ENCODE assay signal across 10 mouse cellular contexts in genomic region chr12:15813819-15814165, GRCm38 (mm10). TPM values are rescaled to one million over a fixed set of nuclear protein-coding genes. Genes with fewer than 3 reads are reported as not detected.
DNase-seq lines count a peak whose midpoint lies in the region; ATAC-seq and TF ChIP-seq lines count a peak whose summit lies in the region.
"Had no signal": no experiment of that assay in that cellular context is flagged by ENCODE, and none has a peak within 500 bp of the region (broad histone marks: within the 10 kb centered on the region; RNA-seq: fewer than 3 reads in every experiment).

No protein-coding gene starts in this region.

- no peak for DNase-seq in gastrocnemius, adult 2 months
- DNase-seq in gastrocnemius, postnatal 36 days = no peak
- no peak for DNase-seq in neural tube, embryonic 11.5 days (ENCODE audit: low spot score)
- no peak for DNase-seq in neural tube, embryonic 10.5 days (ENCODE audit: extremely low spot score, low spot score)
- DNase-seq in limb, embryonic 14.5 days (ENCODE audit: low spot score) = no peak
- DNase-seq in adrenal gland, postnatal 14 days = no peak
- DNase-seq in natural killer cell, adult 2 months (ENCODE audit: low spot score in 2 of 2) = no peak
- DNase-seq: adrenal gland, postnatal 25 days; gastrocnemius, postnatal 25 days had no signal

- no peak for TF ChIP-seq POLR2A in limb, embryonic 14.5 days (IDR thresholded peaks at IDR 0.05; ENCODE audit: borderline replicate concordance, extremely low read depth, insufficient read depth, insufficient read length)

- peak overlapping the region; percentile 68 for H3K4me2 ChIP-seq in neural tube, embryonic 11.5 days (ENCODE audit: low read depth)
- peak overlapping the region; percentile 73 for H3K4me2 ChIP-seq in limb, embryonic 14.5 days (replicated peaks; ENCODE audit: low read depth, low read length, severe bottlenecking)
- peak overlapping the region; percentile 84 for H3K4me2 ChIP-seq in stomach, embryonic 16.5 days (ENCODE audit: low read depth, low read length)

- peak overlapping the region; percentile 100 for H3K27ac ChIP-seq in gastrocnemius, adult 2 months
- H3K27ac ChIP-seq in neural tube, embryonic 11.5 days (ENCODE audit: low read depth, low read length) = peak overlapping the region; percentile 91
- peak overlapping the region; percentile 52; the same call in 1 of the 2 replicates for H3K27ac ChIP-seq in limb, embryonic 14.5 days (replicated peaks; ENCODE audit: low read depth, low read length)
- no peak overlapping the region for H3K27ac ChIP-seq in stomach, embryonic 16.5 days (ENCODE audit: low read length)

- H3K27me3 ChIP-seq in neural tube, embryonic 11.5 days (ENCODE audit: control insufficient read depth, insufficient read depth, low read length) = no peaks in the 10 kb centered on the region
- no peaks in the 10 kb centered on the region for H3K27me3 ChIP-seq in limb, embryonic 14.5 days (ENCODE audit: control insufficient read depth, insufficient read depth, low read length)
- no peaks in the 10 kb centered on the region for H3K27me3 ChIP-seq in stomach, embryonic 16.5 days (ENCODE audit: control insufficient read depth, insufficient read depth, low read length)

- intact Hi-C loops in gastrocnemius, adult 2 months (cut with DNase I) = loop anchor here (2.0 to 10.0 kb wide), 5 partner anchors 96 to 371 kb away; no protein-coding TSS in a partner anchor
- intact Hi-C loops in gastrocnemius, postnatal 36 days (cut with DNase I) = loop anchor here (5.0 to 10.0 kb wide), 3 partner anchors 201 to 341 kb away; no protein-coding TSS in a partner anchor

- peak overlapping the region; percentile 97 for H3K4me3 ChIP-seq in gastrocnemius, adult 2 months
- H3K4me3 ChIP-seq in neural tube, embryonic 11.5 days (ENCODE audit: low read depth, low read length) = peak overlapping the region; percentile 90
- H3K4me3 ChIP-seq in limb, embryonic 14.5 days (replicated peaks; ENCODE audit: low read length) = peak overlapping the region; percentile 67
- H3K4me3 ChIP-seq in stomach, embryonic 16.5 days (replicated peaks; ENCODE audit: low read length) = peak overlapping the region; percentile 88

- WGBS in neural tube, embryonic 11.5 days = 8% methylated on average over 5 of the region's 5 CpGs
- WGBS in limb, embryonic 14.5 days = 5% methylated on average over 5 of the region's 5 CpGs
- WGBS in stomach, embryonic 16.5 days = 14% methylated on average over 5 of the region's 5 CpGs

- peak overlapping the region; percentile 98 for H3K9ac ChIP-seq in neural tube, embryonic 11.5 days (ENCODE audit: low read length)
- peak overlapping the region; percentile 84 for H3K9ac ChIP-seq in limb, embryonic 14.5 days (ENCODE audit: low read depth, low read length, severe bottlenecking)
- H3K9ac ChIP-seq in stomach, embryonic 16.5 days (ENCODE audit: low read length) = peak overlapping the region; percentile 62; the same call in 1 of the 2 replicates

- TF ChIP-seq CTCF in gastrocnemius, adult 2 months (IDR thresholded peaks at IDR 0.05) = no peak

- peaks cover 8% of the 10 kb centered on the region; the same call in 1 of the 2 replicates for H3K4me1 ChIP-seq in neural tube, embryonic 11.5 days (ENCODE audit: control insufficient read depth, insufficient read depth, low read length)
- peaks cover 27% of the 10 kb centered on the region for H3K4me1 ChIP-seq in limb, embryonic 14.5 days (ENCODE audit: control insufficient read depth, insufficient read depth, low read length)
- peaks cover 9% of the 10 kb centered on the region; the same call in 1 of the 2 replicates for H3K4me1 ChIP-seq in stomach, embryonic 16.5 days (ENCODE audit: control insufficient read depth, insufficient read depth, low read length)

- ATAC-seq in neural tube, embryonic 11.5 days (ENCODE audit: insufficient read depth, low FRiP score, low TSS enrichment) = no peak
- no peak for ATAC-seq in limb, embryonic 14.5 days (ENCODE audit: low FRiP score, low read depth)
- no peak for ATAC-seq in stomach, embryonic 16.5 days (ENCODE audit: insufficient read depth, low FRiP score)

- H3K9me3 ChIP-seq in neural tube, embryonic 11.5 days (ENCODE audit: control insufficient read depth, low read length) = no peaks in the 10 kb centered on the region
- H3K9me3 ChIP-seq in limb, embryonic 14.5 days (ENCODE audit: control insufficient read depth, low read length) = no peaks in the 10 kb centered on the region
- H3K9me3 ChIP-seq in stomach, embryonic 16.5 days (replicated peaks; ENCODE audit: control insufficient read depth, low read length) = no peaks in the 10 kb centered on the region

- H3K36me3 ChIP-seq in neural tube, embryonic 11.5 days (ENCODE audit: control insufficient read depth, insufficient read depth, low read length) = no peaks in the 10 kb centered on the region
- H3K36me3 ChIP-seq in limb, embryonic 14.5 days (ENCODE audit: control insufficient read depth, insufficient read depth, low read length) = peaks cover 10% of the 10 kb centered on the region
- H3K36me3 ChIP-seq in stomach, embryonic 16.5 days (ENCODE audit: control insufficient read depth, insufficient read depth, low read length) = no peaks in the 10 kb centered on the region

RNA-seq across cellular contexts. Expression of gene Trib2, which starts 2.9 kb away (rescaled TPM):
- 10 to 100 TPM; 10.0 to 17.8 TPM for total RNA-seq in gastrocnemius, adult 2 months (2021)
- 10 to 100 TPM; 13.7 to 19.0 TPM for total RNA-seq in gastrocnemius, postnatal 36 days (2021)
- 79.8 and 80.4 TPM in 2 replicates for polyA plus RNA-seq in neural tube, embryonic 11.5 days (2014; fragmentation: Nextera tagmentation; extraction: Ambion mirVana)
- polyA plus RNA-seq in limb, embryonic 14.5 days (2012; rRNA removed) = 44.7 and 53.0 TPM in 2 replicates
- 64.2 and 71.1 TPM in 2 replicates for polyA plus RNA-seq in limb, embryonic 14.5 days (2014; fragmentation: Nextera tagmentation; extraction: Ambion mirVana)
- 20.5 and 21.8 TPM in 2 replicates for polyA plus RNA-seq in stomach, embryonic 16.5 days (2015; fragmentation: Nextera tagmentation; extraction: Ambion mirVana)
- 16.7 and 24.4 TPM in 2 replicates for total RNA-seq in adrenal gland, postnatal 14 days (2021)
